Mouse (Mus musculus): ENCODE measurements around the gene Psmc1. TPM values are rescaled to one million over a fixed set of nuclear protein-coding genes. Genes with fewer than 3 reads are reported as not detected.

Psmc1 gene
- polyA plus RNA-seq, 1 experiment from 2014 or later, result 358 TPM

- H3K36me3 ChIP-seq, result no peaks in the 10 kb centered on the region
- no peaks in the 10 kb centered on the region for H3K27me3 ChIP-seq (replicated peaks)
- no peak overlapping the region for H3K27ac ChIP-seq
- H3K9ac ChIP-seq, result no peak overlapping the region
- no peak overlapping the region for H3K4me2 ChIP-seq (replicated peaks)
- H3K9me3 ChIP-seq, result no peaks in the 10 kb centered on the region
- no peak overlapping the region for H3K4me3 ChIP-seq
- 83% methylated on average over 7 of the region's 7 CpGs for WGBS
- no peak for ATAC-seq (ENCODE audit: low FRiP score, low read depth)
- H3K4me1 ChIP-seq, result peaks cover 11% of the 10 kb centered on the region
Measured at GRCm38 (mm10) chr12:100164991-100165500, 55.1 kb downstream of the Psmc1 start.

- Histone ChIP-seq H3K27me3 (replicated peaks) (no peaks in the 10 kb centered on the region), H3K9me3 (no peaks in the 10 kb centered on the region), H3K4me1 (peaks cover 11% of the 10 kb centered on the region), H3K9ac (no peak overlapping the region), H3K4me2 (replicated peaks) (no peak overlapping the region), H3K27ac (no peak overlapping the region), H3K36me3 (no peaks in the 10 kb centered on the region), H3K4me3 (no peak overlapping the region)
- ATAC-seq (ENCODE audit: low FRiP score, low read depth), result peak; percentile 71
- WGBS, result 24% methylated on average over 3 of the region's 3 CpGs
Measured at GRCm38 (mm10) chr12:100166177-100166576, 56.2 kb downstream of the Psmc1 start.

- Histone ChIP-seq H3K36me3 (no peaks in the 10 kb centered on the region), H3K27ac (no peak overlapping the region), H3K27me3 (replicated peaks) (no peaks in the 10 kb centered on the region), H3K4me1 (peaks cover 11% of the 10 kb centered on the region), H3K4me3 (no peak overlapping the region), H3K9me3 (no peaks in the 10 kb centered on the region), H3K4me2 (replicated peaks) (no peak overlapping the region), H3K9ac (no peak overlapping the region)
- WGBS, result 79% methylated on average over 8 of the region's 8 CpGs
- ATAC-seq (ENCODE audit: low FRiP score, low read depth), result no peak
Measured at GRCm38 (mm10) chr12:100166939-100167338, 57.0 kb downstream of the Psmc1 start.

GRCm38 (mm10) chr12:100167502-100167901 is 57.5 kb downstream of the Psmc1 start:
- ATAC-seq (ENCODE audit: low FRiP score, low read depth), result 0 out of 2 replicates have a peak, but pooled peaks have one; percentile 4
- 84% methylated on average over 1 of the region's 1 CpGs for WGBS
- Histone ChIP-seq H3K4me2 (replicated peaks) (peak overlapping the region; percentile 60), H3K27ac (no peak overlapping the region), H3K4me1 (peaks cover 11% of the 10 kb centered on the region), H3K9ac (no peak overlapping the region), H3K36me3 (no peaks in the 10 kb centered on the region), H3K9me3 (no peaks in the 10 kb centered on the region), H3K27me3 (replicated peaks) (no peaks in the 10 kb centered on the region), H3K4me3 (no peak overlapping the region)

- H3K4me3 ChIP-seq, result peak overlapping the region; percentile 26
- H3K27ac ChIP-seq, result peak overlapping the region; percentile 39; the same call in 1 of the 2 replicates
- H3K4me1 ChIP-seq, result peaks cover 11% of the 10 kb centered on the region
- no peaks in the 10 kb centered on the region for H3K27me3 ChIP-seq (replicated peaks)
- ATAC-seq (ENCODE audit: low FRiP score, low read depth), result peak; percentile 71
- H3K9ac ChIP-seq, result peak overlapping the region; percentile 33; the same call in 1 of the 2 replicates
- H3K36me3 ChIP-seq, result no peaks in the 10 kb centered on the region
- no peaks in the 10 kb centered on the region for H3K9me3 ChIP-seq
- 12% methylated on average over 28 of the region's 28 CpGs for WGBS
- peak overlapping the region; percentile 60 for H3K4me2 ChIP-seq (replicated peaks)
Measured at GRCm38 (mm10) chr12:100167931-100168871, 58.2 kb downstream of the Psmc1 start.

GRCm38 (mm10) chr12:100172481-100172880 is 62.5 kb downstream of the Psmc1 start:
- H3K36me3 ChIP-seq, result no peaks in the 10 kb centered on the region
- no peaks in the 10 kb centered on the region for H3K27me3 ChIP-seq (replicated peaks)
- no peak for ATAC-seq (ENCODE audit: low FRiP score, low read depth)
- H3K4me3 ChIP-seq, result no peak overlapping the region
- 78% methylated on average over 7 of the region's 7 CpGs for WGBS
- H3K4me2 ChIP-seq (replicated peaks), result no peak overlapping the region
- no peak overlapping the region for H3K9ac ChIP-seq
- no peak overlapping the region for H3K27ac ChIP-seq
- no peaks in the 10 kb centered on the region for H3K9me3 ChIP-seq
- H3K4me1 ChIP-seq, result peaks cover 19% of the 10 kb centered on the region

Other genes starting within 250 kb of the Psmc1 start
- gene Efcab11, start 225.7 kb upstream of the Psmc1 start, polyA plus RNA-seq (2016; fragmentation: Nextera tagmentation; extraction: Ambion mirVana), result 11.2 and 11.6 TPM in 2 replicates
- 57.9 and 62.2 TPM in 2 replicates for gene Tdp1, start 225.6 kb upstream of the Psmc1 start, polyA plus RNA-seq (2016; fragmentation: Nextera tagmentation; extraction: Ambion mirVana)
- gene Kcnk13, start 145.7 kb upstream of the Psmc1 start, polyA plus RNA-seq (2016; fragmentation: Nextera tagmentation; extraction: Ambion mirVana), result 0.68 and 0.78 TPM in 2 replicates
- gene Nrde2, start 49.5 kb downstream of the Psmc1 start, polyA plus RNA-seq (2016; fragmentation: Nextera tagmentation; extraction: Ambion mirVana), result 14.7 and 15.1 TPM in 2 replicates
- 1,755 and 1,801 TPM in 2 replicates for gene Calm1, start 89.3 kb downstream of the Psmc1 start, polyA plus RNA-seq (2016; fragmentation: Nextera tagmentation; extraction: Ambion mirVana)

Data from neural tube, embryonic 12.5 days (tissue).